Mouse (Mus musculus) layer of hippocampus, postnatal 10 days (tissue): ENCODE data around the gene Ddost. TPM values are rescaled to one million over a fixed set of nuclear protein-coding genes. Genes with fewer than 3 reads are reported as not detected.
A peak's percentile ranks its signal among the peaks of the same experiment; 100 is the strongest.

Source experiments
- DNase-seq, 2 experiments: peaks; one replicate each; pipeline ENCODE4 v3.0.0; 2021; ENCODE audit warnings: low spot score in 2 of 2
- long read RNA-seq: library from polyadenylated mRNA; stranded (forward); transcript quantifications from one replicate; pipeline ENCODE4 v2.0.0, GENCODE M21; 2023
- total RNA-seq, 2 experiments: library from RNA; stranded (reverse); gene quantifications; 2 replicates each; pipeline ENCODE4 v1.2.3; 2021

Ddost gene
- 100 to 1,000 TPM; 106 to 108 TPM for total RNA-seq
- long read RNA-seq, transcript Ddost-201 (11 exons, 2,120 nt) = major isoform, 212 of 250 reads
- long read RNA-seq, partial matches to known transcripts = 5 of 250 reads
- long read RNA-seq, other reads (novel, unspliced or antisense) = 33 of 250 reads

DNA sequence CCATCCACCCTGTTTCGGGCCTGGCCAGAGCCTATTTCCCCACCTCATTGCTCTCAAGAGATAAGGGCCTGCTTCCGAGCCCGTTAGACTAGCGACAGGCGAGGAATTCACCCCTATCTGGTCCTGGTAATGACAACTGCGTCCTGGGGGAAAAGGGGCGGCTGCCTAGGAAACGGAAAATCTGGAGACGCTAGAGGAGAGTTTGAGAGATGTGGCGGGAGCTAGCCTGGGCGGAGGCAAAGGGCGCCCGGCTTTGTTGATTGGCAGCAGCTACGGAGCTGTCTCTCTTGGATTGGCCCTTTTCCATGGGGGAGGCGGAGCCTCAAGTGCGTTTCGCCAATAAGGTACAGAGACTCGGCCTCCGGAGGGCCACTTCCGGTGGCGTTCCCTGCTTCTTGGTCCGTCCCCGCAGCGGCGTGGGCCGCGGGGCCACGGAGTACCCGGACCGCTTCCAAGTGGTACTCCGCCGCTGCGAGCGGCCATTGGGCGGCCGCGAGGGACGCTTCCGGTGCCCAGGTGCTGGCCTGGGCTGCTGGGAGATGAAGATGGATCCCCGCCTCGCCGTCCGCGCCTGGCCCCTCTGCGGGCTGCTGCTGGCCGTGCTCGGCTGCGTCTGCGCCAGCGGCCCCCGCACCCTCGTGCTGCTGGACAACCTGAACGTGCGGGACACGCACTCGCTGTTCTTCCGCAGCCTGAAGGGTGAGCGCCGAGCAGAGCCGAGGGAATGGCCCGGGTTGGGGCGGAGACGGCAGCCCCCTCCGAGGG, at the start of gene Ddost:
TSS of gene Ddost (plus strand) at position 391 of the 765 bp plus-strand sequence.
- peak; percentile 97 to 98 for DNase-seq

DNA sequence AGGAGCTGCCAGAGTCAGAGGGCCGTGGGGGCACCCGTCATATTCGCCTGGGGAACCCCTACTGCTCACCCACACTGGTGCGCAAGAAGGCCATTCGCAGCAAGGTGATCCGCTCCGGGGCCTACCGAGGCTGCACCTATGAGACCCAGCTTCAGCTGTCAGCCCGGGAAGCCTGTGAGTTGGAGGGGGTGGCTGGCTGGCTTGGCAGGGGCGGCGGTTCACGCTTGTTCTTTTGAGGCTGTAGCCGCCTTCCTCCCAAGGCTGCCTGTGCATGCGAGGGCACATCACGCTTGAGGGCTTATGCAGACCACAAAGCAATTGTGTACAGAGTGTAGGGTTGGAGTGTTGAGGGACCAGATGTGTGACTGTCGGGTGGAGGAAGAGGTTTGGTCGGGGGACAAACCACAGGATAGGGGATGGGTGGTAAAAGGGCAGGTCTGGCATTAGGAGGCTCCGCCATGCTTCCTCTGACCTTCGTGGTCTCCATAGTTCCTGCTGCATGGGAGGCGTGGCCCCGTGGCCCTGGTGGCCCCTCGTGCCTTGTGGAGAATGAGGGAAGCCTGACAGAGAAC, 47.3 kb upstream of the Ddost start:
- no peak for DNase-seq

DNA sequence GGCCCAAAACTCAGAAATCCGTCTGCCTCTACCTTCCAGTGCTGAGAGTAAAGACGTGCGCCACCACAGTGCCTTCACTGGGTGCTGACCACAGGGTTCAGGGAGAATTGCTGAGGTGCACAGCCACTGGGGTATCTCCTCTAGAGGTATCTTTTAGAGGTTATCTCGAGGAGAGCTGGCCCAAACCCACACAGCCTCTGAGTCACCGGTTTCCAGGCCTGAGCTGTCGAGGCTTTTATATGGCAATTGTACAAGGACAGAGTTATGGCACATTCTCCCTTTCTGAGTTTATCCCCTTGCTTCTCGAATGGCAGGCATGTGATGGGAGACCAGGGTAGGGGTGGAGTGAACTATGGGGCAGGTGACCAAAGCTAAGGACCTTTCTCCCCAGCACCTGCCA, 45.9 kb upstream of the Ddost start:
- DNase-seq = no peak

DNA sequence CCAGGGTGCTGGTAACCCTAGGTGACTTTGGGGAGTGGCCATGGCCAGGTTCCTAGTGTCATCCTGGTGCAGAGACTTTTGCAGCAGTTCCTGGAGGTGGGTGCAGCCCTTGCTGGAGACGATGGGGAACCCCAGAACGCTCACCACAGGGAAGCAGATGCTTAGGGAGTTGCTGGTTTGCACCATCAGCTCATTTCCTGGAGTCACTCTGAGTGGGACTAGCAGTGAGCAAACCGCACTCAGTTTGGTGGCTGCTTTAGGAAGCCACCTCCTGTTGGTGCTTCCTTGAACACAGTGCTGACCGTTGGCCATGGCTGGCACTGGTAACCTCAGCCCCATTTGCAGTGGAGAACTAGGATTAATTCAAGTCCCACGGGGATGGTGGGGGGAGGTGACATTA, 45.0 kb upstream of the Ddost start:
- no peak for DNase-seq

DNA sequence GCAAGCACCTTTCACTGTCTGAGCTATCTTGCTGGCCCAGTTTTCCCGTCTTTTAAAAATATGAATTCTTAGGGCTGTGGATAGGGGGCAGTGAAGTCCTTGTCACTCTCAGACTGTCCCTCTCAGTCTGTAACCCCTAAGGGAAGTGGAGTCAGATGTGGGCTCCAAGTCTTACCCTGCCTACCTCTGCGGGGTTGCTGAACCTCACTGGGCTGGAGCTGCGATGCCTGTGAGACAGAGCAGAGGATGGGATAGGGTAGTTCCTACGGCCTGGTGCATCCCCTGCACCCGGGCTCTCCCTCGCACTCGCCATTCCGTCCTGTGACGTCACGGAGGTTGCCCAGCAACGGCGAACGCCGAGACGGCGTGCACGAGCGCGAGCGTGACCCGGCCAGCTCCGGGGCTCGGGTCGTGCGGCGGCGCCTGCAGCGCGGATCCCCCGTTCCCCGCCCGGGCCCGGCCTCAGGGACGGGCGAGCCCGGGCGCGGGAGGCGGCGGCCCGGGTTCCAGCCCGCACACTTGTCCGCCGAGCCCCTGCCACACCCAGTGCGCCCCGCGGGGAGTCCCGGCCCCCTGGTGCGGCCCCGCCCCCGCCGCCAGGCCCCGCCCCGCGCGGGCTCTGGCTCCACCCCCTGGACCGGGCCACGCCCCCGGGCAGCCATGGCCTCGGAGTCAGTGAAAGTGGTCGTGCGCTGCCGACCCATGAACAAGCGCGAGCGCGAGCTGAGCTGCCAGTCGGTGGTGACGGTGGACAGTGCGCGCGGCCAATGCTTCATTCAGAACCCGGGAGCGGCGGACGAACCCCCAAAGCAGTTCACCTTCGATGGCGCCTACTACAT, 42.5 kb upstream of the Ddost start:
- DNase-seq = peak; percentile 92 to 94

DNA sequence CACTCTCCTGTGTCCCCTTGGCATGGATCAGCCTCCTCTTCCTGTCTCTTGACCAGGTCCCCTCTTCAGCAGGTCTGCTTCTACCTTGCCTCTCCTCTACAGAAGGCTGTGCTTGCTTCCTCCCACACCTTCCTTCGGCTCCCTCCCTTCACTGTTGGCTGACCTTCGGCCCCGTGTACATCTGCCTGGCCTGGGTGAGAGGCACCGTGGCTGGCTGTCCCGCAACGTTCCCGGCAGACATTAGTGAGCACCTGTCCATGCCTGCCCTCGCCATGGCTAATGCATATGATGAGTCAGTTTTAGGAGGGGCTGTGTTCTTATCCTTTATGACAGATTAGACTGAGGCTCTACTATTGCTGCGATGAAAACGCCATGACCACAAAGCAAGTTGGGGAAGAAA, 36.7 kb upstream of the Ddost start:
- no peak for DNase-seq

DNA sequence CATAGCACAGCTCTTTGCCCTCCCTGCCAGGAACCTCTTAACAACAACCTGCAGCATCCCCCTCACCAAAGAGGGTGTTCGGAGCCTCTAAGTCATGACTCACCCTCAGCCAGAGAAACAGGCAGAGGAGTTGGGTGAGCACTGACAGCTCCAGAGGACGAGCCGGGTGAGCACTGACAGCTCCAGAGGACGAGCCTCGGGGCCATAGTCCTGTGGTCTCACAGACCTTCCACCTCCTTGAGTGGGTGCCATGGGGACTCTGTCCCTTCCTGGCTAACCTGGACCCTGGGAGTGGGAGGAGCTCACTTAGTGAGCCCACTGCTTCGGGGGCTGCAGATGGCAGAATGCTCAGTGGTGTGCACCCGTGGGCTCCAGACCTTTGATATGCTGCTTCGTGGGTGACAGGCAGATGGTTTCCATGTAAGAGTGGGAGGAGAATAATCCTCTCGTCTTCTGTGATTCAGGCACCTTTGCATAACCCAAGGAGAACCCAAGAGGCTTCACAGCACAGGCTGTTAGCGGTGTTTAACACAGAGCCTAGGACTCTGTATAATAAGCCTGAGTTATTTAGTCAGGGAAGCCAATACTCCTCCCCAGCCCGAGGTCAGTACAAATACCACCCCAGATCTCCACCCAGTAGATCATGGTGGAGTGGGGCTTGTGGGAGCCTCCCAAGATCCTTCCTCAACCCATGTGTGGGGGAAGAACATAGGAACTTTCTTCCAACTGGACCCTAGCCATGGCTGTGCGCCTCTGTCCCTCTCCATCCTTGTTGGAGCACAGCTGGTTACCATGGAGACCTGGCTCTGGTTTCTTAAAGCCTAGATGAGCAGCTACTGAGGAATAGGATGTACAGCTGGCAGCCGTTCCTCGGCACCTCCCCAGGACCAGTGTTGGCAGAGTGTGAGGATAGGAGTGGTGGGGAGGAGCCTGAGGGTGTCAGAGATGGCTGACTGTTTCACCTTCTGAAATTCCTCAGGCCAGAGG, 32.2 kb upstream of the Ddost start:
- DNase-seq = peak; percentile 28 to 39

DNA sequence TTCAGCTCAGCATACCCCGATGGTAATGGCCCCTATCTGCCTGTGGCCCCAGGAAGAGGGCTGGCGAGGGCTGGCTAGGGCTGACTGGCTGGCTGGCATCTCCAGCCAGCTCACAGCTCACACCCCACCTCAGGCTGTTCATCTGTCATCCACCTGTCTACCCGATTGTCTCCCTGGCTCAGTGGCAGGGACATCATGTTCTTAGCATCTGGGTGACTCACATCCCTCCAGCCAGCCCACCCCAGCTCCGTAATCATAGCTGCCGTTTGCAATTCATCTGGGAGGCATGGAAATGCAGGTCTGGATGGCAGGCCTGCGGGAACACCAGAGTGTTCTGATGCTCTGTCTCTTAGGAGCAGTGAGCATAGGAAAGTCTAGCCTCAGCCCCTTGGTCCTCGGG, 26.2 kb upstream of the Ddost start:
- no peak for DNase-seq

DNA sequence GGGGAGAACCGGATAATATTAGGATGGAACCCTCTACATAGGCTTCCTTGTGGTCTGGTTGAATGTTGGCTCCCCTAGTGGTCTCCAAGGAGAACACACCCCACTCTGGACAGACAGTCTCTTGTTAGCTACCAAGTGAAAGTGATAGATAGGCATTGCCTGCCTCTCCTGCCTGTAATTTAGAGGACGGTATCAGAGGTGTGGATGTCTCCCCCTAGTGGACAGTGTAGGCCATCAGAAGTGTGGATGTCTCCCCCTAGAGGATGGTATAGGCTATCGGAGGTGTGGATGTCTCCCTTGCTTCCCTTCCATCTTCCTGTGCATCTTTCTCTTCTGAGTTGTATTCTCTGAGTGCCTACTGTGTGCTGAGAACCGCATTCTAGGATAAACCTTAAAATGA, 21.7 kb upstream of the Ddost start:
- peak; percentile 70 to 72 for DNase-seq

DNA sequence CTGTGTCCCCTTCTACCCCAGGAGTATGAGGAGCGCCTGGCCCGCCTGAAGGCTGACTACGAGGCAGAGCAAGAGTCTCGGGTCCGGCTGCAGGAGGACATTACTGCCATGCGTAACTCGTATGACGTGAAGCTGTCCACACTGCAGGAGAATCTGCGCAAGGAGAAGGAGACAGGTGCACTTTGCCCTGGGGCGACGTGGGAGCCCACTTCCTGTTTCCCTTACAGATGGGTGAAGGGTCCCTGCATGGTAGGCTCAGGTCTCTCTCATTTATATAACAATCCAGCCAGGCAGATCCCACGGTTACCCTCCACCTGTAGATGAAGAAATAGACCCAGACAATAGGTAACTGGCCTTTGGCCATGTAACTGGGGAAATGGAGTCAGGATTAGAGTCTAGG, 18.1 kb upstream of the Ddost start:
- no peak for DNase-seq

DNA sequence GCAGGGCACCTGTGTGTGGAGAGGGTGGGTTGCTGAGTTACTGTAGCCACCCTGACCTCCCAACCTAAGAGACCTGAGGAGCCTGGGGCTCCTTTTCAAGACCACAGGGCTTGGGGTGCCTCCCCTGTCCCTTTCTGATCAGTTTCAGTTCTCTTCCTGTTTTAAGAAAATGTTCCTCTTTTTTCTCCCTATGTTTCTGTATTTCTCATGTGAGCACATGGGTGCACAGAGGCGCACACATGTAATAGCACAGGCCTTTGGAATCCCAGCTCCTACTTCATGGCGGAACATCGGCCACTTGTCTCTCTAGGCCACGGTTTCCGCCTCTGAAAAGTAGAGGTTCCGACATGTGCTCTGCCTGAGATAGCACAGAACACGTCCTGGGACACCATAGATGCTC, 15.8 kb upstream of the Ddost start:
- no peak for DNase-seq

DNA sequence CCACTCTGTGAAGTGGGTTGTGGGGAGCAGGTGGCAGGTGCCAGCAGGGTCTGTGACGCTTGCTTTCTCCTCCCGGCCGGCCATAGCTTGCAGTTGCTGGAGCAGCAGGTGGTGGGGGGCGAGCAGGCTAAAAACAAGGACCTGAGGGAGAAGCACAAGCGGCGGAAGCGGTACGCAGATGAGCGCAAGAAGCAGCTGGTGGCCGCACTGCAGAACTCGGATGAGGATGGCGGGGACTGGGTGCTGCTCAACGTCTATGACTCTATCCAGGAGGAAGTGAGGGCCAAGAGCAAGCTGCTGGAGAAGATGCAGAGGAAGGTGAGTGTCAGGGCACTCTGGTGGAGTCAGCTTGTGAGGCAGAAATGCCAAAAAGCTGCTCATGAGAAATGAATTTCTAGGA, 12.5 kb upstream of the Ddost start:
- DNase-seq = no peak

DNA sequence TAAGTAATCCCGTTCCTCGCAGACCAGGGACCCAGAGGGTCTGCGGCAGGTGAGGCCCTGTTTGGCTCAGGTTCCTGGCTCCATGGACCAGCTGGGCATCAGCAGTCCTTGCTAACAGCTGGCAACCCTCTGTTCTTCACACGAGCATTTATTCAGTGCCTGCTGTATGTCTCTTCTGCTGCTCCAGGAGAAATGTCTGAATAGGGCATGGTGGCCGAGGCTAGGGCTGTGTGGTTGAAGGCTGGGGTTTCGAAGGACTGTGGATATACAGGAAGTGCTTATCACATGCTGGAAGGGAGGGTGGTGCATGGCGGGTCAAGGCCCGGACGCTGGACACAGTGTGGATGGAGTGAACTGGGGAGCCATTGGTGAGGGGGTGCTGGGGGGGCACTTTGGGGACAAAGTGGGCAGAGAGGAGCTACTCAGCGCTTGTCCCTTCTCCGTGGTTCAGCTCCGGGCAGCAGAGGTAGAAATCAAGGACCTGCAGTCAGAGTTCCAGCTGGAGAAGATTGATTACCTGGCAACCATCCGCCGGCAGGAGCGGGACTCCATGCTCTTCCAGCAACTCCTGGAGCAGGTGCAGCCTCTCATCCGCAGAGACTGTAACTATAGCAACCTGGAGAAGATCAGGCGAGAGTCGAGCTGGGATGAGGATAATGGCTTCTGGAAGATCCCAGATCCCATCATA, 11.1 kb upstream of the Ddost start:
- DNase-seq = no peak

DNA sequence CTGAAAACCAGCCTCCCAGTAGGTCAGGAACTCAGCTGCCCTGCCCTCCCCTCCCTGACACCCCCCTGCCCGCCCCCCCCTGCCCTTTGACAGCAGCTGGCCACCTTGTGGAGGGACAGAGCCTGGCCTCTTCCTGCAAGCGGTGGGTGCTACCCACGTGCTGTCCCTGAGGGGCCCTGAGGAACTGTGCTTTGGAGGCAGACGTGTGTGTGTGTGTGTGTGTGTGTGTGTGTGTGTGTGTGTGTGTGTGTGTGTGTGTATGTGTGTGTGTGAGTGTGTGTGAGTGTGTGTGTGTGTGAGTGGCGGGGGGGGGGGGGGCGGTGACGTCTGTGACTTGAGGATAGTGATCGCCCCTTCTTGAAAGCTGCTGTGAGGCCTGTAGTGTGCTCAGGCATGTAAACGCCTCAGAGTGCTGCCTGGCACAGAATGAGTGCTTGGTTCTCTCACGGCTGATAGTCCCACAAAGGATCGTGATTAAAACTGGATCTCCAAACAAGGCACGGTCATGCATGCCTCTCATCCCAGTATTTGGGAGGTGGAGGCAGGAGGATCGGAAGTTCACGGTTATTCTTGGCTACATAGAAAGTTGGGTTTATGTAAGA, 10.5 kb upstream of the Ddost start:
- no peak for DNase-seq

DNA sequence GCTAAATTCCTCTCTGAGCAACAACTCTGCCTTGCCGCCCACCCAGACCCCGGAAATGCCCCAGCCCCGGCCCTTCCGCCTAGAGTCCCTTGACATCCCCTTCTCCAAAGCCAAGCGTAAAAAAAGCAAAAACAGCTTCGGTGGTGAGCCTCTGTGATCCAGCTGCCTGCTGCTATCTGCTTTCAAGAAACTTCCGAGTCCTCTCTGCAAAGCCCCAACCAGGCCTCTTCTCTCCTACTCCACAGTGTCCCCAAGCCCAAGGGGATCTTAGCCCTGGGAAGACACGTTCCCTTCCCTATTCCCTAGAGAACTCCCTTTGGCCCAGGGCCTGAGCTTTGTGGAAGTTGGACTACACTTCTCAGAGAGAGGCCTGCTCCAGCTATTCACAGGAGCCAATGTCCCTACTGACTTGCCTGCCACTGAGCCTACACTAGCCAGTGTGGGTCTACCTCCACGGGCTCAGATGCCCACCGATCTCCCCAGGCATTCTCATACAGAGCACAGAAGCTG, 3.2 kb upstream of the Ddost start:
- DNase-seq = no peak

DNA sequence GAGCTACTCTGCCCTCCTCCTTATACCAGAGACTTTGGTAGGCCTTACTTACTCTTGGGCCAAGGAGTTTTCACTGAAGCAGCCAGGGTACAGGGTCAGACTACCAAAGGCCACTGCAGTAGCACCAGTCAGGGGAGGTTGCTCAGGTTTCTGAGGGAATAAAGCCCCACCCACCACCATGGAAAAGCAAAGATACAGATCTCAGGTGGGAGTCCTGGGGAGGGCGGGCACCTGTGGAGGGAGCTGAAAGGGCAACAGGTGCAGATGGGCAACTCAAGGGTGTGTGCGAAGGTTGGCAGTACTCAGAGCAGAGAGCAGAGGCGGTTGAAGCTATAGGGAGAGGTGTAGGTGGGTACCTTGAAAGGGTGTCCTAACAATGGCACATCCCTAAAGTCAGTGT, 1.5 kb upstream of the Ddost start:
- no peak for DNase-seq

DNA sequence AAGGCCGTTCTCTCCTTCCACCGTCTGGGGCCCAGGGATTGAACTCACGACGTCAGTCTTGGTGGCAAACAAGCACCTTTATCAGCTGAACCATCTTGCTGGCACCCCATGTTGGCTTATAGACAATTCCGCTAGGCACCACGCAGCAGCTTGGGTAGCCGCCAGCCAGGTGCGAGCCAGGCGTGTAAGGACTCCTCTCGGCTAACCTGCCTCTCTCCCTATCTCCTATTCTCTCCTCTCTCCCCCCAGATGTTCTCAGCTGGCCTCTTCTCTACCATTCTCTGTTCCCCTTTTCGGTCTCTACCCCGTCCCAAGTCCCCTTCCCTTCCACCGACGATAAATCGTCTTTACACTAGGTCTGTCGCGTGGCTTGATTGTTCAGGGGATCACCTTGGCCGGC, 788 bp upstream of the Ddost start:
- no peak for DNase-seq

DNA sequence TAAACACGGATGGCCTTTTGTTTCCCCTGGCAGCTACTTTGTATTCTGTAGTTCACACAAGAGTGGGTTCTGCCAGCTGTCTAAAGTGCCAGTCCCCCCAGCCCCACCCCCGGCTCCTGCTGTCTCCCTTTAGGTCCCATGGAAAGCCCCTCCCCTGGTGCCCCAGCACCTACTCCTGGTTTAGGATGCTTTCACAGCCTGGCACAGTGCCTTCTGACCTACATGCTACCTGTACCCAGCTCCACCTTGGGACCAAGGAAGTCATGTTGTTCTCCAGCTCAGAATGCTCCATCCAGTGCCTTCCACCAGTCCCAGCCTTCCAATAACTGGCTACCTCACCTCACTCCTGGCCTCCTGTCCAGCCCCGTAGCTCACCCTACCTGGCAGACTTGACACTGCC, 2.5 kb downstream of the Ddost start:
- DNase-seq = no peak

DNA sequence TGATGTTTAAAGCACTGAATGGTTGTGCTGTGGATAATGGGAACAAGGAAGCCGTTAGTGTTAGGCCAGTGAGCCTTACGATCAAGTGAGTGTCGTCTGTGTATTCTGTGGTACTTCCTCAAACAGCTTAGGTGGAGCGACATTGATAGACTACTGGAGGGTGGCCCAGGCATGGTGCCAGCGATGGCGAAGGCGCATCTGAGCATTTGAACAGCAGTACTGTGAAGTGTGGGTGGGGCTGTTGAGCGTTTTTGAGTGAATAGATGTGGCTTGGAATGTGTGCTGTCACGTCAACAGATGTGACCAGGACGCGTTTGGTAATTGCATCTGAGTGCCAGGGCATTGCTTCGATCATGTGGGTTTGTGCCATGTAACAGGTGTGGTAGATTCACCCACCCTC, 3.2 kb downstream of the Ddost start:
- peak in 1 of 2 experiments; percentile 41 for DNase-seq
